Mouse (Mus musculus) macrophage (primary cell): ENCODE measurements at regions not wholly inside any gene's neighbourhood (a gene's known extent, or its start where the extent isn't known, plus 50 kb on each side); places are given as distances from the start of the nearest gene placed in this dataset.

Experiments used
- H3K27ac ChIP-seq: fragments of 350-480 bp; formaldehyde crosslinking; 2 replicates; pipeline ENCODE4 v1.9.0; 2021
- H3K36me3 ChIP-seq: fragments of 350-480 bp; formaldehyde crosslinking; 2 replicates; pipeline ENCODE4 v1.9.0; 2021; ENCODE audit errors: inconsistent target
- H3K4me3 ChIP-seq: fragments of 350-480 bp; formaldehyde crosslinking; 2 replicates; pipeline ENCODE4 v1.9.0; 2021; ENCODE audit errors: inconsistent target
- H3K79me2 ChIP-seq: fragments of 350-480 bp; formaldehyde crosslinking; 2 replicates; pipeline ENCODE4 v1.9.0; 2021; ENCODE audit errors: inconsistent target
- WGBS: methylation state at CpG from one replicate; pipeline ENCODE4 v1.1.7; 2026; ENCODE audit warnings: inconsistent platforms; ENCODE audit not compliant: missing documents; 5-methylcytosine and 5-hydroxymethylcytosine counted together

DNA sequence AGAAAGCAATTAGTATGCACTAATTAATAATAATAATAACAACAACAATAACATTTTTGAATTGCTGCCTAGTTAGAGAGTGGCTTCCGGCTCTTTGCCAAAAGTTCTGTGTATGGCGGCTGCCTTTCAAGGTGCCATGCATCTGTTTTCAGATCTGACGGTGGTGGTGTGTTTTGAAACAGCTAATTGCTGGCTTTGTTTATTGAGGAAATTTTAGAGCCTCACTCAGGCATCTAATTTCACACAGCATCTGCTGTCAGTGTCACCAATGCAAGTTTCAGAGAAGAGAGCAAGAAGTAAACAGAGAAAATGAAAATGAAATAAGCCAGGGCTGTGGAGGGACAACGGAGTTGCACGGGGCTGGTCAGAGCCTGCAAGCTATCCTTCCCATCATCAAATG is 223.2 kb upstream of the Mki67 start:
- 85% methylated on average over 5 of the region's 5 CpGs for WGBS
- H3K36me3 ChIP-seq: no peaks in the 10 kb centered on the region
- H3K27ac ChIP-seq: no peak overlapping the region
- H3K4me3 ChIP-seq: no peak overlapping the region
- H3K79me2 ChIP-seq: no peaks in the 10 kb centered on the region

- H3K4me3 ChIP-seq: no peak overlapping the region
- 93% methylated on average over 2 of the region's 2 CpGs for WGBS
These were observed 226.7 kb upstream of the Mki67 start for GRCm38 (mm10) chr7:135942826-135943225.

DNA sequence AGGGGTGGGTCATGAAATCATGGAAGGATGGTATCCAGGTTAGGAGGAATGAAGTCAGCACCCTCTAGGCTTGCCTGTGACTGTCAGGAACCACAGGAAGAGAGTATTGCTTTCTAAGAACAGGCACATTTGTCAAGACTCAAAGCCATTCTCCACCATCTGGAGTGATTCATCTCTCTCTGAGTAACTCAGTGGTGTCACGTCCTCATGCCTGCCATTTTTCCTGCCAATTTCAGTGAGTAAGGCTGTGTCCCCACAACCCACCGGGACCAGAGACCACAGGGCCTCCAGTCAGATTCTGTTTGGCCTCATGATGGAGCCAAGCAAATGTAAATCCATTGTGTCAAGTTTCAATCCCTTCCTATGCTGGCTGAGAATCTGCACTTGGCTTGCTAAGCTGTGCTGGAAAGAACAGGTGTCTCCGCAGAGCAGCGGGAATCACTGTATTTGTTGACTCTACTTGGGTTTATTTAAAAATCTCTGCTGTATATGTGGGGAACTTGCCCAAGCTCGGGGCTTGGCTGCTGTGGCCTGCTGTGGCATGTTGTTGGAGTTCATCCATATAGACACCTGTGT is 230.0 kb upstream of the Mki67 start:
- Histone ChIP-seq H3K36me3 (no peaks in the 10 kb centered on the region), H3K27ac (no peak overlapping the region), H3K4me3 (no peak overlapping the region), H3K79me2 (no peaks in the 10 kb centered on the region)
- WGBS: 89% methylated on average over 5 of the region's 5 CpGs

More at GRCm38 (mm10) chr7:135942826-135943225, 226.7 kb upstream of the Mki67 start:
- H3K36me3 ChIP-seq: no peaks in the 10 kb centered on the region
- H3K79me2 ChIP-seq: no peaks in the 10 kb centered on the region
- no peak overlapping the region for H3K27ac ChIP-seq

DNA sequence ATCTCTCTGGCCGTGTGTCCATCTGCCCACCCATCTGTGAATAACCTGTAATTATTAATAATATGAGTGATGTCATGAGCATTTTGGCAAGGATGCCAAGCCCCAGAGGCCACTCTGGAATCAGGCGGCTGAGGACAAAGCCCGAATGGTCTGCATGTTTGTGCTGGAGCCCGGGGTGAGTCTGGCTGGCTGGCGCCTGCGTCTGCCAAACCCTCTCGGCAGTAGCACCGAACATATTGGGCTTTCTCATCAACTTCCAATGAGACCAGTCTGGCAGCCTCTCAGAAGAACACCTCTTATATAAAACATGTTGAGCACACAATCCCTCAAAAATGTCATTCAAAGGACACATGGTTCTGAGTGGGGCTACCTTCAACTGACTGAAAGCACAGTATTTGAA is 244.9 kb upstream of the Mki67 start:
- WGBS: 89% methylated on average over 7 of the region's 8 CpGs
- Histone ChIP-seq H3K27ac (no peak overlapping the region), H3K4me3 (no peak overlapping the region), H3K36me3 (no peaks in the 10 kb centered on the region), H3K79me2 (no peaks in the 10 kb centered on the region)

- 96% methylated on average over 6 of the region's 6 CpGs for WGBS
- H3K79me2 ChIP-seq: no peaks in the 10 kb centered on the region
- no peaks in the 10 kb centered on the region for H3K36me3 ChIP-seq
- no peak overlapping the region for H3K4me3 ChIP-seq
- H3K27ac ChIP-seq: no peak overlapping the region
These were observed 249.4 kb upstream of the Mki67 start for GRCm38 (mm10) chr7:135965528-135965927.

DNA sequence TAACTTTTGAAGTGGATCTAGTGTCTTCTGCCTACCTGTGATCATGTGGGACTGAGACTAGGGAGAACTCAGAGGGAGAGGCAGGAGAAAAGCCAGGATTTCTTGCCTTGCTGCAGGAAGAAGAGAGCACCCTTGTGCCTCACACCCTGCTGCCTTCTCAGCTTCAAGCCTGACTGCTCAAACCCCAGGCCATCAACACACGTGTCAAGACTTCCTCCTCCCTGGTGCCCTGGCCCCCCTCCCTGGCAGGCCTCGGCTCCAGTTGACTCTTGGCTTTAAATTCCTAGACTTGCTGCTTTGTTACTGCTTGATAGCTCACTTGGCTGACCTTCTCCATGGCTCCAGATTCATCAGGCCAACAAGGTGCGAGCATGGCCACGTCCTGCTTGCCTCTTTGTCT is 250.1 kb upstream of the Mki67 start:
- Histone ChIP-seq H3K4me3 (no peak overlapping the region), H3K27ac (no peak overlapping the region), H3K79me2 (no peaks in the 10 kb centered on the region), H3K36me3 (no peaks in the 10 kb centered on the region)
- 54% methylated on average over 4 of the region's 4 CpGs for WGBS

DNA sequence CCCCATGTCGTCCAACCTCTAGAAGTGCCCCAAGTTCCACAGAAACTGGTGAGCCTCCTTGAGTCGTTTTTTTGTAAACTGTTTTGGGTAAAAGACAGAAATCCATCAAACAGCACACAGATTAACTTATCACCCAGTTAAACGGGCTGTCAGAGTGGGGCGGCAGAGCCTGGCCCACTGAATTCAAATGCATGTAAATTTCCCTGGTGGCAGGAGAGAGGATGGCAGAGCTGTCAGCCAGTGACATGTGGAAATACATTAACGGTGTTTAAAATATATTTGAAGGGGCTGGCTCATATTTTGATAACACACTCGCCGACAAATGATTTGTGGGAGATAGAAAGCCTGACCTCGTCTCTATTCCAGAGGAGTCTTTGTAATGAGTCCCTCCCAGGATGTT is 252.5 kb upstream of the Mki67 start:
- WGBS: 72% methylated on average over 8 of the region's 8 CpGs
- H3K4me3 ChIP-seq: no peak overlapping the region
- H3K27ac ChIP-seq: no peak overlapping the region
- no peaks in the 10 kb centered on the region for H3K79me2 ChIP-seq
- no peaks in the 10 kb centered on the region for H3K36me3 ChIP-seq

GRCm38 (mm10) chr7:135986021-135986420 is 269.9 kb upstream of the Mki67 start:
- Histone ChIP-seq H3K27ac (no peak overlapping the region), H3K36me3 (no peaks in the 10 kb centered on the region)
- WGBS: 83% methylated on average over 6 of the region's 6 CpGs

DNA sequence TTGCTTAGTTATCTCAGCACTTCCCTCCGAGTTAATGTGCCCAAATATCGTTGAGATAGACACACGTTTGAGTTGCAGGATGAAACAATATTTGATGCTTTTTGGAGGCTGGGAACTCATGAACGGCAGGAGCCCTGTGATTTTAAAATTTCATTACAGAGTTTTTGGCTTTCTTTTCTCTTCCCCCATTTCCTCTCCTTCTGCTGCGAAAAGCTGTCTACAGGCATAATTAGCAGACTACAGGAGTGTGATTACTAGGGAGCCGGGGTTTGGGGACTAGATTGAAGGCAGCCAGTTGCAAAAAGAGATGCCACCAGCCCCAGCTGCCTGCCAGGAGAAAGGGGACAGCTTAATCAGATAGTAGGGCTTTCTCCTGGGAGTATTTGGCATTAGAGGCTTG is 274.2 kb upstream of the Mki67 start:
- no peak overlapping the region for H3K27ac ChIP-seq
- no peak overlapping the region for H3K4me3 ChIP-seq
- 73% methylated on average over 6 of the region's 6 CpGs for WGBS
- H3K79me2 ChIP-seq: no peaks in the 10 kb centered on the region
- H3K36me3 ChIP-seq: no peaks in the 10 kb centered on the region

More at GRCm38 (mm10) chr7:135986021-135986420, 269.9 kb upstream of the Mki67 start:
- no peak overlapping the region for H3K4me3 ChIP-seq
- no peaks in the 10 kb centered on the region for H3K79me2 ChIP-seq

- no peaks in the 10 kb centered on the region for H3K36me3 ChIP-seq
- no peak overlapping the region for H3K4me3 ChIP-seq
- 88% methylated on average over 10 of the region's 10 CpGs for WGBS
- H3K27ac ChIP-seq: no peak overlapping the region
- H3K79me2 ChIP-seq: no peaks in the 10 kb centered on the region
These were observed 280.7 kb upstream of the Mki67 start for GRCm38 (mm10) chr7:135996896-135997295.

GRCm38 (mm10) chr7:135997640-135998039 is 281.5 kb upstream of the Mki67 start:
- Histone ChIP-seq H3K79me2 (no peaks in the 10 kb centered on the region), H3K27ac (no peak overlapping the region)
- WGBS: 80% methylated on average over 3 of the region's 3 CpGs

DNA sequence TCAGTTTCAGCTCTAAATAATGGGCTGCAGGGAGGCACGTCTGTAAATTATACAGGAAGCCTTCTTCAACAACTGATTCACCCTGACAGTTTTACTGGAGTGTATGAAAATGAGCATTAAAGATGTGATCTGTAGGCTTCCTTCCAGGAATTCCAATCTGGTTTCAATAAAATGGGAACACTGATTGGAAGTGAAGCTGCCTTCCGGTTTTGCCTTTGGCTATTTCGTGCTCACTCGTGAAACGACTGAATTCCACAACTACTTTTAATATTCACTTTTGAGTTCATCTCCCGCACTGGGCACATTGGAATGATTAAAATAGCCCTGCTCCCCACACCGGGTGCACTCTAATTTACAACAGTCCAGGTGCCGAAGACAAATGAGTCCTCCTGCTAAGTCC is 286.2 kb upstream of the Mki67 start:
- H3K4me3 ChIP-seq: no peak overlapping the region
- H3K36me3 ChIP-seq: no peaks in the 10 kb centered on the region
- H3K27ac ChIP-seq: no peak overlapping the region
- WGBS: 87% methylated on average over 8 of the region's 8 CpGs
- H3K79me2 ChIP-seq: no peaks in the 10 kb centered on the region

More at GRCm38 (mm10) chr7:135997640-135998039, 281.5 kb upstream of the Mki67 start:
- Histone ChIP-seq H3K4me3 (no peak overlapping the region), H3K36me3 (no peaks in the 10 kb centered on the region)

- Histone ChIP-seq H3K79me2 (no peaks in the 10 kb centered on the region), H3K4me3 (no peak overlapping the region), H3K27ac (no peak overlapping the region), H3K36me3 (no peaks in the 10 kb centered on the region)
- 95% methylated on average over 2 of the region's 2 CpGs for WGBS
These were observed 287.1 kb upstream of the Mki67 start for GRCm38 (mm10) chr7:136003291-136003690.

GRCm38 (mm10) chr7:136007796-136008455 is 291.8 kb upstream of the Mki67 start:
- no peak overlapping the region for H3K4me3 ChIP-seq
- no peaks in the 10 kb centered on the region for H3K36me3 ChIP-seq
- no peak overlapping the region for H3K27ac ChIP-seq
- 30% methylated on average over 23 of the region's 23 CpGs for WGBS
- H3K79me2 ChIP-seq: no peaks in the 10 kb centered on the region

DNA sequence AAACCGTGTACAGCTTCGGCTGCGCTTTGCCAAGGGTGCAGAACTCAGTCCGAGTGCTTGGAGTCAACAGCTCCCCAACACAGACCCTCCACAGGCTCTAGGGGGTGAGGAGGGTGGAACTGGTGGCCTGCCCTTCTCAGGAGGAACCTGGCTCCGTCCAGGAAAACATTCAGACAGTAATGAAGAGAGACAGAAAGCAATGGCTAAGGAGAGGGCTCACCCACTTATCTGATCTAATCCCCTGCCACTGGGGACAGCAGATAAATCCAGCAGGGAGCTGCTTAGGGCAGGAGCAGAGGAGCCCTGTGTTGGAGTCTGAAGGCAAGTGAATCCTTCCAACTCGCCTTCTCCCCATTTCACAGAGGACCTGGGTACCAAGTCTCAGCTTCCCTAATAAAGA is 292.3 kb upstream of the Mki67 start:
- WGBS: 48% methylated on average over 6 of the region's 6 CpGs
- no peaks in the 10 kb centered on the region for H3K36me3 ChIP-seq

GRCm38 (mm10) chr7:136010013-136010412 is 293.9 kb upstream of the Mki67 start:
- no peaks in the 10 kb centered on the region for H3K79me2 ChIP-seq
- whole genome bisulfite sequencing: 60% methylated on average over 7 of the region's 7 CpGs
- no peak overlapping the region for H3K4me3 ChIP-seq
- no peak overlapping the region for H3K27ac ChIP-seq
- H3K36me3 ChIP-seq: no peaks in the 10 kb centered on the region

More for the DNA sequence above, 292.3 kb upstream of the Mki67 start:
- Histone ChIP-seq H3K79me2 (no peaks in the 10 kb centered on the region), H3K27ac (no peak overlapping the region), H3K4me3 (no peak overlapping the region)
